Comparison of ENCODE assay signal across 11 mouse cellular contexts in the genomic region with DNA sequence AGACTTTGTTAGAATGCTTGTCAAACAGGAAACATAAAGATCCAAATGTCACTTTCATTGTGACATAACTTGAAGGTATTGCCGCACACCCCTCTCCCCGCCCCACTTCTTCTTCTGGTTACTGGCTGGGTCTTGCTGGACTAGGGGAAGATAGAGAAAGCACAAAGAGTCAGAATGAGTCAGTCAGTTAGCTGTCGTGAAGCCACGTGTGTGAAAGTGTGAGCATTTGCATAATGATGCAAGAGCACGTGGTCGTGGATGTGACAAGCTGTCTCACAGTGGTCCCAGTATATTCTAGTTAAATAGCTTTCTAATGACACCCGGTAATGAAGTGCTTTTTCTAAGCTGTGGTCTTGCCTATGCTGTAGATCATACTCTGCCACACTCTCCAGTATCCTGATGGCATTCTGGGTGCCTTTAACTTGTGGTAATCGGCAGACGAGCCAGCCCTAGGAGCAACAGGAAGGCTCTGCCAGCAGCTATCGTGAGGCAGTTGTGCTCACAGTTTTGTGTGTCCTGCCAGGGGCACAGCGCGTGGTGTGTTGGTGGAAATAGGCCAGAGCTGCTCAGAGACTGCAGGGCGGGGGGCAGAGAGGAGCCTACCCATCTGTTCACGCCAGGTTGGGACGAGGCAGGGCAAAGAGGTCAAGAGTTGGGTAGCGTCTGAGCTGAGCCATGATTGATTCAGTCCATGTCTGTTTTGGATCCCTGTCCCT. TPM values are rescaled to one million over a fixed set of nuclear protein-coding genes. Genes with fewer than 3 reads are reported as not detected.
A peak's percentile ranks its signal among the peaks of the same experiment; 100 is the strongest.
DNase-seq lines count a peak whose midpoint lies in the region; ATAC-seq and TF ChIP-seq lines count a peak whose summit lies in the region.
"Had no signal": no experiment of that assay in that cellular context is flagged by ENCODE, and none has a peak within 500 bp of the region (broad histone marks: within the 10 kb centered on the region; RNA-seq: fewer than 3 reads in every experiment).

No protein-coding gene starts in this region.

- H3K9ac ChIP-seq in lung, postnatal 0 days (replicated peaks; ENCODE audit: low read depth), result no peak overlapping the region
- H3K9ac ChIP-seq: lung, embryonic 14.5 days had no signal

- H3K27ac ChIP-seq in gastrocnemius, adult 2 months, result 0 out of 2 replicates have a peak overlapping the region, but pooled peaks have one; percentile 12
- H3K27ac ChIP-seq in lung, postnatal 0 days (ENCODE audit: low read length), result no peak overlapping the region

- no peaks in the 10 kb centered on the region for H3K36me3 ChIP-seq in lung, postnatal 0 days (ENCODE audit: insufficient read depth, low read length)
- H3K36me3 ChIP-seq: G1E had no signal

- no peaks in the 10 kb centered on the region for H3K9me3 ChIP-seq in lung, postnatal 0 days (ENCODE audit: low read length)
- H3K9me3 ChIP-seq: G1E had no signal

- peak; percentile 30; the same call in 1 of the 2 replicates for TF ChIP-seq EP300 in lung, postnatal 0 days (IDR thresholded peaks at IDR 0.05)

- 52% methylated on average over 16 of the region's 16 CpGs for WGBS in lung, postnatal 0 days

- intact Hi-C loops in gastrocnemius, adult 2 months (cut with DNase I), result no loop called here

- H3K27me3 ChIP-seq in lung, postnatal 0 days (replicated peaks; ENCODE audit: insufficient read depth, low read length), result no peaks in the 10 kb centered on the region

- H3K4me1 ChIP-seq in lung, postnatal 0 days (ENCODE audit: insufficient read depth, low read depth, low read length), result peaks cover 19% of the 10 kb centered on the region; the same call in 1 of the 2 replicates

- H3K4me3 ChIP-seq in gastrocnemius, adult 2 months, result no peak overlapping the region
- H3K4me3 ChIP-seq in lung, postnatal 0 days (ENCODE audit: low read depth, low read length), result no peak overlapping the region

- no peak for TF ChIP-seq CTCF in gastrocnemius, adult 2 months (IDR thresholded peaks at IDR 0.05)
- no peak for TF ChIP-seq CTCF in lung, postnatal 0 days (IDR thresholded peaks at IDR 0.05)

- ATAC-seq in lung, postnatal 0 days, result peak; percentile 77

- H3K4me2 ChIP-seq in lung, postnatal 0 days (replicated peaks; ENCODE audit: low read depth, low read length), result no peak overlapping the region; the same call in 1 of the 2 replicates
- H3K4me2 ChIP-seq: lung, embryonic 14.5 days had no signal

- peak; percentile 28 for DNase-seq in gastrocnemius, adult 2 months
- DNase-seq in gastrocnemius, postnatal 25 days, result no peak
- peak; percentile 15 for DNase-seq in urinary bladder, postnatal 14 days (ENCODE audit: low spot score)
- no peak for DNase-seq in urinary bladder, postnatal 25 days (ENCODE audit: low spot score)
- DNase-seq in lung, postnatal 0 days (ENCODE audit: low spot score), result peak; percentile 83
- no peak for DNase-seq in kidney, adult 8-10 months
- no peak for DNase-seq in spleen, postnatal 14 days (ENCODE audit: low spot score in 2 of 2)
- no peak for DNase-seq in gastrocnemius, postnatal 4 days (ENCODE audit: low spot score in 2 of 2)
- DNase-seq: cerebellum, postnatal 25 days; lung, embryonic 14.5 days had no signal

RNA-seq across cellular contexts. Expression of gene Lhfpl2, which starts 40.9 kb away (rescaled TPM):
- 1 to 10 TPM; 1.5 to 4.2 TPM for total RNA-seq in gastrocnemius, adult 2 months (2021)
- total RNA-seq in gastrocnemius, postnatal 25 days (2021), result 1 to 10 TPM; 5.3 to 6.7 TPM
- polyA plus RNA-seq in lung, postnatal 0 days (2015; fragmentation: Nextera tagmentation; extraction: Ambion mirVana), result 19.9 and 21.4 TPM in 2 replicates
- 10 to 100 TPM; 80.6 to 93.8 TPM for total RNA-seq in gastrocnemius, postnatal 4 days (2021)
- polyA plus RNA-seq: G1E had no signal

Comparison
In these comparisons a context has a peak if more than half of its experiments do, and no peak if none do; other contexts are left out.
1. DNase-seq: peak in gastrocnemius, adult 2 months (single experiment), urinary bladder, postnatal 14 days (single experiment) and lung, postnatal 0 days (single experiment); none in gastrocnemius, postnatal 25 days (single experiment), urinary bladder, postnatal 25 days (single experiment), kidney, adult 8-10 months (0 of 2), spleen, postnatal 14 days (0 of 2) and gastrocnemius, postnatal 4 days (0 of 2).
2. RNA of gene Lhfpl2, which starts 40.9 kb away (total RNA-seq): 80.6 to 93.8 TPM in gastrocnemius, postnatal 4 days; 5.3 to 6.7 TPM in gastrocnemius, postnatal 25 days and 1.5 to 4.2 TPM in gastrocnemius, adult 2 months; every median in the first group is over 10 times any median in the second.